ENCODE assay signal across 8 mouse cellular contexts in the genomic region with DNA sequence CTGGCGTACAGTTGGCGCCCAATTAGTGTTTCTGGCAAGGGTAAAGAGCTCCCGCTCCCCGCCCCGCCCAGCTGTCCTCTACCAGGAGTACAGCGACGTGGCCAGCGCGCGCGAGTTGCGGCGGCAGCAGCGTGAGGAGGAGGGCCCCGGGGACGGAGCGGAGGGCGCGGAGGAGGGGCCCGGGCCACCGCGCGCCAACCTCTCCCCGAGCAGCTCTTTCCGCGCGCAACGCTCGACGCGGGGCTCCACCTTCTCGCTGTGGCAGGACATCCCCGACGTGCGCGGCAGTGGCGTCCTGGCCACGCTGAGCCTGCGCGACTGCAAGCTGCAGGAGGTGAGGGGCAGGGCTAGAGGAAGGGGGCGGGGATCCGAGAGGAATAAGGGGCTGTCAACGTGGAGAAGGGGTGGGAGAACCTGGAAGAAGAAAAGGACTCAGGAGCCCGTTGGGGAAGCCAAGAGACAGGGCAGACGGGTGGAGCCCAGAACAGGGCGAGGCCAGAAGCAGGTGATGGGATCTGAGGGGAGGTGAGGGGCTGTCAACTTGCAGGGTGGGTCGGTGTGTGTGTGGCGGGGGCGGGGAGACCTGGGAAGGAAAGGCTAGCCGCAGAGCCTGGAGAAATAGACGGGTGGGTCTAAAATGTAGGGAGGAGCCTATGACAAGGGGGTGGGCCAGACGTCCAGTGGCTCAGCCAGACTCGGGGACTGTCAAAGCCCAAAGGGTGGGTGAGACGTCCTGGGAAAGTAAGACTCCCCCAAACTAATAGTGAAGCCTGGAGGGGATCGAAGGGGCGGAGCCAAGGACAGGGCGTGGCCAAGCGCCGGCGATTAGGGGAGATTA. TPM values are rescaled to one million over a fixed set of nuclear protein-coding genes. Genes with fewer than 3 reads are reported as not detected.
DNase-seq lines count a peak whose midpoint lies in the region; ATAC-seq and TF ChIP-seq lines count a peak whose summit lies in the region.

No protein-coding gene starts in this region.

- H3K79me2 ChIP-seq in CH12.LX (replicated peaks; ENCODE audit: control insufficient read depth, extremely low read depth, insufficient read depth, poor library complexity, severe bottlenecking) = no peaks in the 10 kb centered on the region

- dilution Hi-C loops in CH12.LX (cut with MboI; ENCODE audit: extremely low pct_ligation_motif_present, extremely low pct_unique_long_range_greater_than_20kb, low sequenced_read_pairs) = no loop called here

- no peak for TF ChIP-seq RAD21 in CH12.LX (IDR thresholded peaks at IDR 0.05; ENCODE audit: low read depth, low read length)

- no peak overlapping the region for H3K9ac ChIP-seq in CH12.LX (ENCODE audit: insufficient read depth, low read depth)
- peak overlapping the region; percentile 25; the same call in 1 of the 2 replicates for H3K9ac ChIP-seq in forebrain, embryonic 12.5 days
- H3K9ac ChIP-seq in intestine, postnatal 0 days (ENCODE audit: low read depth, low read length) = 0 out of 2 replicates have a peak overlapping the region, but pooled peaks have one; percentile 22
- H3K9ac ChIP-seq in midbrain, embryonic 12.5 days (replicated peaks) = peak overlapping the region; percentile 8; the same call in 1 of the 2 replicates

- 1% methylated on average over 57 of the region's 60 CpGs for WGBS in forebrain, embryonic 12.5 days
- 4% methylated on average over 58 of the region's 60 CpGs for WGBS in intestine, postnatal 0 days
- WGBS in midbrain, embryonic 12.5 days = 1% methylated on average over 58 of the region's 60 CpGs

- H3K9me3 ChIP-seq in CH12.LX (replicated peaks; ENCODE audit: low read length) = peaks cover 10% of the 10 kb centered on the region
- no peaks in the 10 kb centered on the region for H3K9me3 ChIP-seq in forebrain, embryonic 12.5 days
- H3K9me3 ChIP-seq in intestine, postnatal 0 days (ENCODE audit: control insufficient read depth) = no peaks in the 10 kb centered on the region
- H3K9me3 ChIP-seq in midbrain, embryonic 12.5 days = no peaks in the 10 kb centered on the region

- no peak for TF ChIP-seq CTCF in CH12.LX (conservative IDR thresholded peaks at IDR 0.05 in 1 of 2, IDR thresholded peaks at IDR 0.05 in 1 of 2; ENCODE audit: low read depth in 2 of 2, low read length in 2 of 2)
- no peak for TF ChIP-seq CTCF in intestine, postnatal 0 days (IDR thresholded peaks at IDR 0.05; ENCODE audit: low read depth)

- no peaks in the 10 kb centered on the region for H3K36me3 ChIP-seq in CH12.LX (replicated peaks in 1 of 2; ENCODE audit: control insufficient read depth in 1 of 2, insufficient read depth in 1 of 2, low read length in 1 of 2)
- no peaks in the 10 kb centered on the region for H3K36me3 ChIP-seq in forebrain, embryonic 12.5 days (replicated peaks)
- H3K36me3 ChIP-seq in intestine, postnatal 0 days (ENCODE audit: control insufficient read depth, insufficient read depth) = peaks cover 18% of the 10 kb centered on the region; the same call in 1 of the 2 replicates
- H3K36me3 ChIP-seq in midbrain, embryonic 12.5 days = no peaks in the 10 kb centered on the region

- TF ChIP-seq EP300 in CH12.LX (IDR thresholded peaks at IDR 0.05; ENCODE audit: low read length) = no peak

- no peak overlapping the region for H3K4me3 ChIP-seq in CH12.LX (replicated peaks in 1 of 3; ENCODE audit: low read depth in 2 of 3, low read length in 2 of 3, poor library complexity in 1 of 3)
- H3K4me3 ChIP-seq in forebrain, embryonic 12.5 days (replicated peaks) = peak overlapping the region; percentile 40
- peak overlapping the region; percentile 40 for H3K4me3 ChIP-seq in intestine, postnatal 0 days (ENCODE audit: low read depth, low read length)
- peak overlapping the region; percentile 39 for H3K4me3 ChIP-seq in midbrain, embryonic 12.5 days

- in situ Hi-C loops in CH12.LX (cut with MboI; ENCODE audit: low pct_ligation_motif_present, low pct_unique_long_range_greater_than_20kb, low sequenced_read_pairs) = no loop called here

- H3K4me2 ChIP-seq in CH12.LX (ENCODE audit: insufficient read depth, low read depth, poor library complexity, severe bottlenecking) = no peak overlapping the region
- H3K4me2 ChIP-seq in forebrain, embryonic 12.5 days = peak overlapping the region; percentile 62
- peak overlapping the region; percentile 75 for H3K4me2 ChIP-seq in intestine, postnatal 0 days (replicated peaks; ENCODE audit: low read depth)
- peak overlapping the region; percentile 51 for H3K4me2 ChIP-seq in midbrain, embryonic 12.5 days (replicated peaks)

- peak; percentile 62 for DNase-seq in adrenal gland, postnatal 10 days
- no peak for DNase-seq in adrenal gland, adult 8-10 months
- no peak for DNase-seq in CH12.LX (ENCODE audit: extremely low read depth)
- no peak for DNase-seq in T-cell, adult 2 months (ENCODE audit: low spot score)

- TF ChIP-seq POLR2A in CH12.LX (IDR thresholded peaks at IDR 0.05; ENCODE audit: low read depth, low read length) = no peak

- ATAC-seq in forebrain, embryonic 12.5 days (ENCODE audit: low FRiP score) = peak; percentile 21
- peak; percentile 52 for ATAC-seq in intestine, postnatal 0 days
- peak; percentile 57 for ATAC-seq in midbrain, embryonic 12.5 days (ENCODE audit: low FRiP score, low read depth)
- no peak for ATAC-seq in activated CD4-positive, CD25-positive, alpha-beta regulatory T cell, adult 4 months

- H3K27ac ChIP-seq in CH12.LX (ENCODE audit: insufficient read depth, low read depth) = no peak overlapping the region
- no peak overlapping the region for H3K27ac ChIP-seq in forebrain, embryonic 12.5 days
- H3K27ac ChIP-seq in intestine, postnatal 0 days (ENCODE audit: low read depth, low read length) = no peak overlapping the region
- H3K27ac ChIP-seq in midbrain, embryonic 12.5 days (replicated peaks) = no peak overlapping the region

- H3K27me3 ChIP-seq in CH12.LX (replicated peaks) = peaks cover 92% of the 10 kb centered on the region
- peaks cover 81% of the 10 kb centered on the region for H3K27me3 ChIP-seq in forebrain, embryonic 12.5 days
- H3K27me3 ChIP-seq in intestine, postnatal 0 days (replicated peaks; ENCODE audit: control insufficient read depth, insufficient read depth, low read length) = no peaks in the 10 kb centered on the region
- H3K27me3 ChIP-seq in midbrain, embryonic 12.5 days = peaks cover 82% of the 10 kb centered on the region

- peaks cover 13 to 17% of the 10 kb centered on the region in 2 experiments for H3K4me1 ChIP-seq in CH12.LX (ENCODE audit: control insufficient read depth in 1 of 2, insufficient read depth in 2 of 2)
- peaks cover 40% of the 10 kb centered on the region for H3K4me1 ChIP-seq in forebrain, embryonic 12.5 days
- H3K4me1 ChIP-seq in intestine, postnatal 0 days (replicated peaks; ENCODE audit: control insufficient read depth, insufficient read depth, low read length) = peaks cover 3% of the 10 kb centered on the region; the same call in 1 of the 2 replicates
- H3K4me1 ChIP-seq in midbrain, embryonic 12.5 days = peaks cover 45% of the 10 kb centered on the region

TF ChIP-seq in CH12.LX, 34 proteins besides CTCF, POLR2A, EP300 and RAD21:
- 0 out of 2 replicates have a peak, but pooled peaks have one; percentile 21 for TF ChIP-seq NRF1 (IDR thresholded peaks at IDR 0.05; ENCODE audit: low read depth, low read length)
- TF ChIP-seq RCOR1 (conservative IDR thresholded peaks at IDR 0.05; ENCODE audit: low read depth, low read length) = no peak

RNA-seq across cellular contexts. Expression of a gene that starts 8.7 kb away (rescaled TPM):
- total RNA-seq in adrenal gland, postnatal 10 days (2021) = 10 to 100 TPM; 29.0 to 31.0 TPM
- total RNA-seq in adrenal gland, adult 8-10 months (2022) = 100 to 1,000 TPM in 1 of 4 experiments, 10 to 100 TPM in 3; 43.5 to 113 (median 60.0) TPM
- 0.08 and 0.21 TPM in 2 replicates for total RNA-seq in CH12.LX (2012; rRNA removed)
- 0.15 TPM in 1 of 2 replicates, not detected in the other for total RNA-seq in CH12.LX (2014; rRNA removed)
- 0.19 and 0.40 TPM in 2 replicates for polyA plus RNA-seq in CH12.LX (2012; ENCODE audit: insufficient read length, low read depth)
- 1.9 and 2.6 TPM in 2 replicates for polyA plus RNA-seq in forebrain, embryonic 12.5 days (2016; fragmentation: Nextera tagmentation; extraction: Ambion mirVana)
- polyA plus RNA-seq in intestine, postnatal 0 days (2015; fragmentation: Nextera tagmentation; extraction: Ambion mirVana) = 4.5 and 6.3 TPM in 2 replicates
- 2.1 and 2.7 TPM in 2 replicates for polyA plus RNA-seq in midbrain, embryonic 12.5 days (2016; fragmentation: Nextera tagmentation; extraction: Ambion mirVana)
- polyA plus RNA-seq in activated CD4-positive, CD25-positive, alpha-beta regulatory T cell, adult 4 months (2017; shearing (Covaris generic)) = not detected

RNA-seq across cellular contexts. Expression of a gene that starts 34.2 kb away (rescaled TPM):
- 1 to 10 TPM; 1.5 to 1.7 TPM for total RNA-seq in adrenal gland, postnatal 10 days (2021)
- total RNA-seq in adrenal gland, adult 8-10 months (2022) = 1 to 10 TPM; 1.6 to 2.6 (median 2.2) TPM
- total RNA-seq in CH12.LX (2012; rRNA removed) (4.5 and 5.3 TPM in 2 replicates), CH12.LX (2014; rRNA removed) (1.0 and 1.1 TPM in 2 replicates)
- polyA plus RNA-seq in CH12.LX (2012; ENCODE audit: insufficient read length, low read depth) = 2.8 and 3.2 TPM in 2 replicates
- 6.5 and 7.0 TPM in 2 replicates for polyA plus RNA-seq in forebrain, embryonic 12.5 days (2016; fragmentation: Nextera tagmentation; extraction: Ambion mirVana)
- polyA plus RNA-seq in intestine, postnatal 0 days (2015; fragmentation: Nextera tagmentation; extraction: Ambion mirVana) = 0.97 and 0.98 TPM in 2 replicates
- 6.4 and 7.1 TPM in 2 replicates for polyA plus RNA-seq in midbrain, embryonic 12.5 days (2016; fragmentation: Nextera tagmentation; extraction: Ambion mirVana)
- 1 to 10 TPM; 1.5 to 3.2 TPM for polyA plus RNA-seq in activated CD4-positive, CD25-positive, alpha-beta regulatory T cell, adult 4 months (2017; shearing (Covaris generic))

RNA-seq across cellular contexts. Expression of a gene that starts 53.0 kb away (rescaled TPM):
- total RNA-seq in adrenal gland, postnatal 10 days (2021) = 10 to 100 TPM; 13.4 to 18.1 TPM
- total RNA-seq in adrenal gland, adult 8-10 months (2022) = 10 to 100 TPM; 11.4 to 21.1 (median 16.2) TPM
- total RNA-seq in CH12.LX (2012; rRNA removed) = 0.67 and 0.81 TPM in 2 replicates
- total RNA-seq in CH12.LX (2014; rRNA removed) = 0.55 and 0.58 TPM in 2 replicates
- 0.67 and 0.70 TPM in 2 replicates for polyA plus RNA-seq in CH12.LX (2012; ENCODE audit: insufficient read length, low read depth)
- 1.9 and 2.0 TPM in 2 replicates for polyA plus RNA-seq in forebrain, embryonic 12.5 days (2016; fragmentation: Nextera tagmentation; extraction: Ambion mirVana)
- polyA plus RNA-seq in intestine, postnatal 0 days (2015; fragmentation: Nextera tagmentation; extraction: Ambion mirVana) = 5.6 and 6.6 TPM in 2 replicates
- polyA plus RNA-seq in midbrain, embryonic 12.5 days (2016; fragmentation: Nextera tagmentation; extraction: Ambion mirVana) = 6.5 and 7.8 TPM in 2 replicates
- not detected for polyA plus RNA-seq in activated CD4-positive, CD25-positive, alpha-beta regulatory T cell, adult 4 months (2017; shearing (Covaris generic))

Comparison
In these comparisons a context has a peak if more than half of its experiments do, and no peak if none do; other contexts are left out.
1. H3K4me3 ChIP-seq: peak in forebrain, embryonic 12.5 days (single experiment), intestine, postnatal 0 days (single experiment) and midbrain, embryonic 12.5 days (single experiment); none in CH12.LX (0 of 3).